Mouse (Mus musculus): Measurements from ENCODE around the gene Map4k2.

The Map4k2 gene

GRCm38 (mm10) chr19:6381238-6381637 is 40.3 kb downstream of the Map4k2 start:
- DNase-seq, result no peak

DNA sequence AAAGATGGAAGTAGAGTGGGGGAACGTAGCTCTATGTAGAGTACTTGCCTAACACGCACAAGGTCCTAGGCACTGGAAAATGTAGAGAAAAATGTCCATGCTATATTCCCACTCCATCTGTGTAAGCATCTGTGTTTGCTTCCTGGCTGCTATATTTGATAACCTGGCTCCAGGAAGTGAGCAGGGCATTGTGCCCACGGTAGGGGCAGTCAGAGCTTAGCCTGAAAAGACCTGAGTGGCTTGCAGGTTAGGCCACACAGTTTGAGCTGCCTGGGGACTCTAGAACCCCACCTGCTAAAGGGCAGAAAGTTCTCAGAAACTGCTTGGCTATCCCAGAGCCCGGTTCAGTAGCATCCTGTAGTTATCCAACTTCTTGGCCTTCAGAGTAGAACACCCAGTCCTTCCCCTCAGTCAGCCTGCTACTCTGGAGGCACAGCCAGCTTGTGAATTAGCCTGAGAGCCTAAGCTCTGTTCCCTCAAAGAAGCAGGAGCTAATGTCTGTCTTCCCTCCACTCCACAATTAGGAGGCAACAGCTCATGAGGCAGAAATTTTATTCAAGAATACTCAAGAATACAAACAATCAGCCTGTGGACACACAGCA is 41.5 kb downstream of the Map4k2 start:
- peak; percentile 63 for DNase-seq

DNA sequence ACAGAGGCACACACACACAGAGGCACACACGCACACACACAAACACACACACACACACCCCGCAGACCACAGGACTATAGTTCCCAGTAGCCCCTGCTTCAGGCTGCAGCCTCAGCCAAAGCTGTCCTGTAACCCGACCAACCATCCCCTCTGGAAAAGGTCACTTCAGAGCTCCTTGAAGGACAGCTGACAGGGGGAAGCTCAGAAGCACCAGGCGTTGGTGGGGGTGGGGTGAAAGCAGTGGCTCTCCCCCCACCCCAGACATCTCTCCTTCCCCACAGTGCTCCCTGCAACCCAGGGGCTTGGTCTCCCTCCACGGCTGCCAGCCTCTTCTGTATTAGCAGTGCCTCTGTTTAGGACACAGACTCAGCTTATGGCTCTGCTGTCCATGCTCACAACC is 42.5 kb downstream of the Map4k2 start:
- no peak for DNase-seq

DNA sequence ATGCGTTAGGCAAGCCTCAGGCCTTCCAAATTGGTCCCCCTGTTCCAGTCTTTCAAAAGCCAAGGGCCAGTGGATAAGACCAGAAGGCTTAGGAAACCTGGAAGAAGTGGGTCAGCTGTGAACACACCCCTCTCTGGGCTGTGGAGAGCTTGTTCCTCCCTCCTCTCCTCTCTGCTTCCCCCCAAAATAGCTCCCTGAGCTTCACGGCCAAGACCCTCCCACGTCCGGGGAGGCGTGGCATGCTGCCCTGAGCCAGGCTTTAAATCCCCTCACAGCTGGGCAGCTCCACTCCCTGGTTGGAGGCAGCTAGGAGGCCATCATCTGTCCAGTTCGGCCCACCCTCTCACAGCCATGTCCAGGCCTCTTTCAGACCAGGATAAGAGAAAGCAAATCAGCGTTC is 43.2 kb downstream of the Map4k2 start, which contains the start of gene Pygm:
Pygm (plus strand) TSS at position 272 of the 400 bp plus-strand sequence.
- no peak for DNase-seq

GRCm38 (mm10) chr19:6384954-6385353 is 44.0 kb downstream of the Map4k2 start:
- no peak for DNase-seq

DNA sequence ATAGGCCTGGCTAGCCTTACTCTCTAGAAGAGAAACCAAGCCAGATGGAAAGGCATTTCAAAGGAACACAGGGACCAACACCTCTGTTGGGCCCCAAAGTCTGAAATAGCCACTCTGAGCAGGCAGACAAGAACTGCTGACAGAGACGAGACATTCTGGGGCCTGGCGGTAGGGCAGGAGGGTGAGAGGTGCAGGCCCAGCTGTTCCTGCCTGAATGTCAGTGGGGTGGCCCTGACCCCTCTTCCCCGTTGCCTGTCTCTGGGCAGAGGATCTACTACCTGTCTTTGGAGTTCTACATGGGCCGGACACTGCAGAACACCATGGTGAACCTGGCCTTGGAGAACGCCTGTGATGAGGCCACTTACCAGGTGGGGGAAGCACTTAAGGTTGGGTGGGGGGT is 44.5 kb downstream of the Map4k2 start:
- no peak for DNase-seq

GRCm38 (mm10) chr19:6385821-6386220 is 44.9 kb downstream of the Map4k2 start:
- DNase-seq, result no peak

DNA sequence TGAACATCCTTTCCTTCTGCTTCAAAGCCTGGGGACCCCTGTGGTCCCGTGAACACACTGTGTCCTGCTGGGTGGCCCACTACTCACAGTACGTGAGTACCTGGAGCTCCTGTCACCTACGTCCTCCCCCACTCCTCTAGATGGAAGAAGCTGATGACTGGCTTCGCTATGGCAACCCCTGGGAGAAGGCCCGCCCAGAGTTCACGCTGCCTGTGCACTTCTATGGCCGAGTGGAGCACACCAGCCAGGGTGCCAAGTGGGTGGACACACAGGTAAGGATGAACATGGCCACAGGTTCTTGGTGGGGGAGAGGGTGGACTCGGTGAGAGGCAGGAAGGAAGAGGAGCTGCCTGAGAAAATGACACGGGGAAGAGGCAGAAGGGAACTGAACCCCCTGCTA is 45.3 kb downstream of the Map4k2 start:
- no peak for DNase-seq

- DNase-seq, result peak; percentile 63
Observed at GRCm38 (mm10) chr19:6388006-6388405, 47.1 kb downstream of the Map4k2 start.

- no peak for DNase-seq
Observed at GRCm38 (mm10) chr19:6389803-6390202, 48.9 kb downstream of the Map4k2 start.

DNA sequence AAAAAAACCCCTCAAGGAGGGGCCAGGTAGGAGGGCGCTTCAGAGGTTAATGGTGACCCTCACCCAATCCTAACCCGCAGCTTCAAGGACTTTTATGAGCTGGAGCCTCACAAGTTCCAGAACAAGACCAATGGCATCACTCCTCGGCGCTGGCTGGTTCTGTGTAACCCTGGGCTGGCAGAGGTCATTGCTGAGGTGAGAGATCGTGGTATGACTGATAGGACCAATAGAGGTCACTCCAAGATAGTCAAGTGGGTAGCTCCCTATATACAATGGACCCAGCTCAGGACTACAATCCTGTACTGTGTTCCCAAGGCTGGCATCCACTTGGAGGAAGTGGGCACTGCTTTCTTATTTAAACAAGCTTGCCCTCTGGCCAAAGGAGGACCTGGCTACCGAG is 49.3 kb downstream of the Map4k2 start:
- no peak for DNase-seq

- no peak for DNase-seq
Observed at GRCm38 (mm10) chr19:6392743-6393393, 51.9 kb downstream of the Map4k2 start.

DNA sequence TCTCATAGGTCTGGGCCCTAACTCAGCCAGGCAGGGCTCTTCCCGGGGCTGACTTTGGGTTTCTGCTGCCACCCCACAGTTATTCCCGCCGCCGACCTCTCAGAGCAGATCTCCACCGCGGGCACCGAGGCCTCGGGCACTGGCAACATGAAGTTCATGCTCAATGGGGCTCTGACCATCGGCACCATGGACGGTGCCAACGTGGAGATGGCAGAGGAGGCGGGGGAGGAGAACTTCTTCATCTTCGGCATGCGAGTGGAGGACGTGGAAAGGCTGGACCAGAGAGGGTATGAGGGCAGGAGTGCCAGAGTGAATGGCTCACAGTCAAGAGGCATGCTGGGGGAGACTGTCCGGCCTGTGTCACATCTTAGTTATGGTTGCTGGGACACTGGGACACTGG is 52.7 kb downstream of the Map4k2 start:
- peak; percentile 12 for DNase-seq

DNA sequence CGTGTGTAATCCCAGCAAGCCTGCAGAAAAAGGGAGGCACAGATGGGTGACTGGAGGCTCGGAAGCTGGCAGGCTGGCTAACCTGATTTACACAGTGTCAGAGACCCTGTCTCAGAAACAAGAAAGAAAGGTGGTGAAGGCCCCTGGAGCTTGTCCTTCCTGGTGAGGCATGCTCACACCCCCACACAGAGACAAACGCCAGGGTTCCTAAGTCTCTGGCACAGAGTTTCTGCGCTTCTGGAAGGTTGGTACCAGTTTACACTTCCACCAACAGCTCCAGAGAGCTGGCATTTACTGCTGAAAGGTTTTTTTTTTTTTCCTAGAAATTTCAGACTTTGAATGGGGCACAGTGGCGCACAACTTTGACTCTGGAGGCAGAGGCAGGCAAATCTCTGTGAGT is 55.3 kb downstream of the Map4k2 start:
- no peak for DNase-seq

DNA sequence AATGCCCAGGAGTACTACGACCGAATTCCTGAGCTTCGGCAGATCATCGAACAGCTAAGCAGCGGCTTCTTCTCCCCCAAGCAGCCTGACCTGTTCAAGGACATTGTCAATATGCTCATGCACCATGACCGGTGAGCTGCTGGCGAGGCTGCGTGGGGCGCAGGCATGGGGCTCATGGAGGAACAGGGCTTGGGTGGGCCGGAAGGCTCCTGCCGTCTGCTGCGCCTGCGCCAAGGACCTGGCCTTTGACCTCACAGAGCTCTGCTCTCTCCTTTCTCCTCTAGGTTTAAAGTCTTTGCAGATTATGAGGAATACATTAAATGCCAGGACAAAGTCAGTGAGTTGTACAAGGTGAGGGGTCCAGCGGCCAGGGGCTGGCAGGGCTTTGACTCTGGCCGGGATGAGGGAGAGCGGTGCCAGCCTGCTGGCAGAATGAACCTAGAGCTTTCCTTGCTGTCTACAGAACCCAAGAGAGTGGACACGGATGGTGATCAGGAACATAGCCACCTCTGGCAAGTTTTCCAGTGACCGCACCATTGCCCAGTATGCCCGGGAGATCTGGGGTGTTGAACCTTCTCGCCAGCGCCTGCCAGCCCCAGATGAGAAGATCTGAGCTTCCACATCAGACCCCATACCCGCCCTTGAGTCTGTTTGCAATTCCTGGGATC is 56.8 kb downstream of the Map4k2 start:
- DNase-seq, result peak; percentile 17

- DNase-seq, result peak; percentile 62
Observed at GRCm38 (mm10) chr19:6398447-6399284, 57.7 kb downstream of the Map4k2 start.

GRCm38 (mm10) chr19:6399285-6400095 is 58.6 kb downstream of the Map4k2 start, which contains the start of gene Rasgrp2:
Gene Rasgrp2 (plus strand): TSS chr19:6399340.
- peak; percentile 47 for DNase-seq

DNA sequence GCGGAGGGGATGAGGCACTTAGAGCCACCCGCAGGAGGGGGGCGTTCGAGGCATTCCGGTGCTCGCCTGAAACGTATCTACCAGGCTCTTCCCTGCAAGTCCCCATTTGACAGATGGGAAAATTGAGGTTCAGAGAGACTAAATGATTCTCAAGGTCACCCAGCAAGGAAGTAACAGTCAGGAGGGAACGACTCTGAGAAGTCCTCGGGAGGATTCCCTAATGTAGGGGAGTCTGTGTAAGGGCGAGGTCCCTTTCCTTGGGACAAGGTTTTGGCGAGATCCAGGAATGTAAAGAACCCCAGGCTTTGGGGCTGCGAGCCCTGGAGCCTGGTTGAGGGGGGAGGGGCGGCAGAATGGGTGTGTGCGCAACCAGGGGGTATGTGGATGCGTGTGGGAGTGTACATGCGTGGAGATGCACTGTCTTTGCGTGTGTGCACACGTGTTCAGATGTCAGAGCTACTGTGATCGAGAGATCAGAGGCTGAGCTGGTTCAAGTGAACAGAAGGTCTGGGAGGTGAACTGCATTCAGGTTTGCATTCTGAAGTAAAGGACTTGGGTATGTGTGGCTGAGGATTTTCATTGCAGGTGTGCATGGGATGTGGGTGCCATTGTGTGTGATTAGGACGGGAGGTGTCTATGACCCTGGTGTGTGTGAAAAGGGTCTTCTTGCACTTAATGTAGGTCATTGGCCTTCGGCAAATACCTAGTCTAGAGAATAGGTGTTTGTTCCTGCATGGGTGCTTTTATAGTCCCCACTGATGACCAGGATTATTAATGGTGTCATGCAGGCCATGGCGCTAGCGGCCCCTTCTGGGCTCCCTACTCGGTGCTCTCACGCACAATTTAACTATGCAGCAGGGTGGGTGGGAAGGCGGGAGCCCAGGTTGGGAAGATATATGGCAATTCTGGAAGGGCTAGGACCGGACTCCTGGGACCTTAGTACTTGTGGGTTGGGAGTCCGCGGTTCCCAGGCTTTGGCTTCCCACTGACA is 59.5 kb downstream of the Map4k2 start:
- peak; percentile 35 for DNase-seq

DNA sequence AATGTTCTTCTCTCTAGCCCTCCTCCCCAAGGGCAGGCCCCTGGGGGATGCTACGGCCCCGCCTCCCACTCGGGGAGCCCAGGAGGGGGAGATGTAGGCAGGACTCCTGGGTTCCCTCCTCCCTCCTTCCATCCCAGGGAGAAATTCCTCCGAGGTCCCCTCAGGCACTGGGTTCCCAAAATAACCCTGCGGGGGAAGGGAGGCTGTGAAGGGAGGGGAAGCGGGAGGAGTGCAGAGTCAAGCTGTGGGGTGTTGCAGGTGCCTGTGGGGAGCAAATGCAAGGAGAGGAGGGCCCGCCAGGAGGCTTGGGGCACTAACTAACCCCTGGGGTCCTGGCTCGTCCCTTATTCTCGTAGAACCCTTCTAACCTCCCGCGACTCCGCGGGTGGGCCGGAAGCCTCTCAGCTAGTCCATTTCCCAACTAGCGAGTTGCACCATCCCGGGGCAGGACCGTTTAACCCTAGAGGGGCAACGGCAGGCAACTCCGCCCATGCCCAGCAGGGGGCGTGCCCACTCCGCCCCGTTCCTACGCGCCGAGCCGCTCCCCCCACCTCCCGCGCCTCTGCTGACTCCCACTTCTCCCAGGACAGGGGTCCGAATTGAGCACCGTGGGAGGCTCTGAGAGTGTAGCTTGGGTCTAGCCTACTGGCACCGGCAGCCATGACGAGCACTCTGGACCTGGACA is 60.3 kb downstream of the Map4k2 start:
- DNase-seq, result peak; percentile 73

- DNase-seq, result no peak
Observed at GRCm38 (mm10) chr19:6401951-6402350, 61.0 kb downstream of the Map4k2 start.

All from cerebellum, adult 8-10 months (tissue).